Mouse (Mus musculus) thymus, adult 2 months (tissue): Measurements from ENCODE around the gene Aanat. TPM values are rescaled to one million over a fixed set of nuclear protein-coding genes. Genes with fewer than 3 reads are reported as not detected.

Experiments
- DNase-seq: peaks from one replicate; pipeline ENCODE4 v3.0.0; 2021
- H3K27ac ChIP-seq: fragments of 200-500 bp; 2 replicates; pipeline ENCODE4 v1.5.1; 2012; ENCODE audit warnings: low read length, control low read depth; ENCODE audit not compliant: control insufficient read depth, insufficient read depth
- H3K27me3 ChIP-seq: fragments of 200-500 bp; 2 replicates; pipeline ENCODE4 v1.6.1; 2012; ENCODE audit warnings: mild to moderate bottlenecking, low read length, moderate library complexity, mixed read lengths; ENCODE audit not compliant: control insufficient read depth, insufficient read depth
- H3K36me3 ChIP-seq: fragments of 200-500 bp; 2 replicates; pipeline ENCODE4 v1.6.1; 2012; ENCODE audit warnings: mild to moderate bottlenecking, low read length, moderate library complexity; ENCODE audit not compliant: control insufficient read depth, insufficient read depth
- H3K4me1 ChIP-seq: fragments of 200-500 bp; replicated peaks from 2 replicates; pipeline ENCODE4 v1.6.1; 2012; ENCODE audit warnings: low read length; ENCODE audit not compliant: control insufficient read depth, insufficient read depth
- H3K4me3 ChIP-seq: fragments of 200-500 bp; 2 replicates; pipeline ENCODE4 v1.5.1; 2012; ENCODE audit warnings: mild to moderate bottlenecking, low read length, control low read depth, moderate library complexity; ENCODE audit not compliant: control insufficient read depth, insufficient read depth
- CTCF ChIP-seq: fragments of 200-500 bp; IDR thresholded peaks from 2 replicates; pipeline ENCODE4 v1.5.1; 2012; ENCODE audit warnings: mild to moderate bottlenecking, control low read depth, low read length, moderate library complexity, borderline replicate concordance; ENCODE audit not compliant: control insufficient read depth, poor library complexity, insufficient read depth; ENCODE audit errors: extremely low read depth
- POLR2A ChIP-seq: fragments of 200-500 bp; IDR thresholded peaks from 2 replicates; pipeline ENCODE4 v1.6.1; 2012; ENCODE audit warnings: mild to moderate bottlenecking, low read length, control low read depth, moderate library complexity; ENCODE audit not compliant: control insufficient read depth, poor library complexity, insufficient read depth; ENCODE audit errors: extremely low read depth
- WGBS: fragments of 180-500 bp; shearing (Covaris S2); methylation state at CpG from one replicate; pipeline ENCODE4 v1.1.7; 2018; 5-methylcytosine and 5-hydroxymethylcytosine counted together
- polyA plus RNA-seq: library from polyadenylated mRNA; depleted of rRNA; stranded (reverse); fragments of >200 nt; gene quantifications from 2 replicates; pipeline ENCODE4 v1.2.3, GENCODE M21; 2012; rRNA removed

Gene Aanat
- polyA plus RNA-seq, 1 experiment: not detected

DNA sequence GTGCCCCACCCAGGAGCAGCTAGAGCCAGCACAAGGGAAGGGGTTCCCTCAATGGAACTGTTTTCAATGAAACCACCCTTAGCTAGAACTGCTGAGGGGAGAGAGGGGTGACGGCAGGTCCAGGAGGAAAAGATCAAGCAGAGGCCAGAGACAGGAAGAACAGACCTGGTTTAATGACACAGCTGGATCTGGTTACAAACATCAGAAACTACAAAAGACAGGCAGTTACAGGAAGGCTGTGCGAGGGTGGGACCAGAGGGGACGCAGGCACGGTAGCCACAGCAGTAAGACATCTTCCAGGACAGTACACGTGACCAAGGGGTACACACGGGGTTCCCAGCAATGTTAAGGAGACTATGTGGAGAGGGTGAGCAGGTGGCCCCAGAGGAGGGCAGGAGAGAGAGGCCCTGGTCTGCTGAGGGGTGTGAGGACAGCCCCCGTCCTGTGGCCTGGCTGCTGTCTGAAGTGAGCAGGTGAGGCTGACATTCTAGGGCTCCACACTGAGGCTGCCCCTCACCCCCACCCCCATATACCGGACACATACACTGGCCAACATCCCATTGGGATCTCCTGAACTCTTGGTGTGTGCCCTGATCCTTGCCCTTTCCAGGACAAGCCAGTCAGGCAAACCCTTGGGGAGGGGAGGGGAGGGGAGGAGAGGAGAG, 59.3 kb downstream of the Aanat start:
- no peak for DNase-seq
- H3K36me3 ChIP-seq: no peaks in the 10 kb centered on the region
- WGBS: 71% methylated on average over 8 of the region's 8 CpGs
- H3K27me3 ChIP-seq: no peaks in the 10 kb centered on the region
- H3K27ac ChIP-seq: no peak overlapping the region
- peaks cover 2% of the 10 kb centered on the region; the same call in 1 of the 2 replicates for H3K4me1 ChIP-seq
- no peak overlapping the region for H3K4me3 ChIP-seq
- TF ChIP-seq CTCF (no peak), POLR2A (no peak)

DNA sequence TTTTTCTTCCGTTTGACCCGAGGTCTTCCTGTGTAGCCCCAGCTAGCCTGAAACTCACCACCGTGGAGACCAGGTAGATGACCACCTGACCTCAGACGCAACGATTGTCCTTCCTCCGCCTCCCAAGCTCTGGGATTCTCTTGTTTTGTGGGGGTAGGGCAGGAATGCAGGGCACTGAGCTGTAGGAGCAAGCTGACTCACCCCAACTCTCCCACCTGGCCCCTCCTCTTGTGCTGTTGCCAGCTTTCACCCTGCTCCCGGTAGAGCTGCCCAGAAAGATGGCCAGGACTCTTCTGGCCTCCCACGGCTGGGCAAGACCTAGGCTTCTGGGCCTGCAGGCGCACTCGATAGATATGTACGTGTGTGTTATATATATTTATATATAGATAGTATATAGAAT, 59.9 kb downstream of the Aanat start:
- peaks cover 2% of the 10 kb centered on the region; the same call in 1 of the 2 replicates for H3K4me1 ChIP-seq
- TF ChIP-seq POLR2A (no peak), CTCF (no peak)
- H3K4me3 ChIP-seq: no peak overlapping the region
- DNase-seq: no peak
- H3K27me3 ChIP-seq: no peaks in the 10 kb centered on the region
- no peak overlapping the region for H3K27ac ChIP-seq
- WGBS: 80% methylated on average over 11 of the region's 11 CpGs
- H3K36me3 ChIP-seq: no peaks in the 10 kb centered on the region

- no peak for DNase-seq
- Histone ChIP-seq H3K27ac (no peak overlapping the region), H3K4me1 (peaks cover 2% of the 10 kb centered on the region; the same call in 1 of the 2 replicates), H3K4me3 (no peak overlapping the region), H3K27me3 (no peaks in the 10 kb centered on the region), H3K36me3 (no peaks in the 10 kb centered on the region)
- no peak for TF ChIP-seq CTCF
- no peak for TF ChIP-seq POLR2A
- WGBS: 96% methylated on average over 7 of the region's 7 CpGs
Measured at GRCm38 (mm10) chr11:116646771-116647170, 60.5 kb downstream of the Aanat start.

Other genes starting within 250 kb of the Aanat start
- 98.7 and 119 TPM in 2 replicates for gene Rnf157, start 173.4 kb upstream of the Aanat start, polyA plus RNA-seq
- 558 and 566 TPM in 2 replicates for gene Ubald2, start 152.3 kb upstream of the Aanat start, polyA plus RNA-seq
- gene Qrich2, start 120.2 kb upstream of the Aanat start, polyA plus RNA-seq: 0.19 and 0.24 TPM in 2 replicates
- gene Prpsap1, start 92.2 kb upstream of the Aanat start, polyA plus RNA-seq: 86.0 and 132 TPM in 2 replicates
- gene Sphk1, start 55.5 kb upstream of the Aanat start, polyA plus RNA-seq: 12.9 and 15.7 TPM in 2 replicates
- gene Ube2o, start 5.0 kb upstream of the Aanat start, polyA plus RNA-seq: 26.5 and 27.1 TPM in 2 replicates
- gene Rhbdf2, start 40.6 kb downstream of the Aanat start, polyA plus RNA-seq: 40.8 and 44.4 TPM in 2 replicates
- gene Prcd, start 67.1 kb downstream of the Aanat start, polyA plus RNA-seq: 0.36 and 0.97 TPM in 2 replicates
- gene Cygb, start 67.9 kb downstream of the Aanat start, polyA plus RNA-seq: 9.4 and 14.0 TPM in 2 replicates
- gene St6galnac1, start 189.1 kb downstream of the Aanat start, polyA plus RNA-seq: 0.30 and 0.34 TPM in 2 replicates
- 8.6 and 14.2 TPM in 2 replicates for gene Mxra7, start 241.6 kb downstream of the Aanat start, polyA plus RNA-seq